Mouse (Mus musculus) thymus, postnatal 0 days (tissue): Measurements from ENCODE around the gene Rab11a. TPM values are rescaled to one million over a fixed set of nuclear protein-coding genes. Genes with fewer than 3 reads are reported as not detected.

Experiments used
- DNase-seq: peaks from one replicate; pipeline ENCODE4 v3.0.0-alpha.2; 2015; ENCODE audit warnings: low spot score
- microRNA-seq: library from miRNA; unstranded; fragments of <30 nt; microRNA quantifications from one replicate; pipeline ENCODE4, GENCODE M21; 2016; ENCODE audit warnings: borderline number of aligned reads
- polyA plus RNA-seq: library from polyadenylated mRNA; unstranded; fragments of >200 nt; fragmentation: Nextera tagmentation; extraction: Ambion mirVana; gene quantifications from 2 replicates; pipeline ENCODE4 v1.2.1, GENCODE M21; 2015

The Rab11a gene
- polyA plus RNA-seq, 1 experiment from 2014 or later, result 404 TPM

GRCm38 (mm10) chr9:64696404-64696803, 41.2 kb downstream of the Rab11a start:
- no peak for DNase-seq

GRCm38 (mm10) chr9:64695266-64695665, 42.3 kb downstream of the Rab11a start:
- no peak for DNase-seq

- DNase-seq, result no peak
These were observed 44.5 kb downstream of the Rab11a start for GRCm38 (mm10) chr9:64693094-64693493.

GRCm38 (mm10) chr9:64691176-64691575, 46.4 kb downstream of the Rab11a start:
- DNase-seq, result peak; percentile 13

- DNase-seq, result no peak
These were observed 46.8 kb downstream of the Rab11a start for GRCm38 (mm10) chr9:64690771-64691170.

GRCm38 (mm10) chr9:64688015-64688394, 49.6 kb downstream of the Rab11a start:
- no peak for DNase-seq

- no peak for DNase-seq
These were observed 50.2 kb downstream of the Rab11a start for GRCm38 (mm10) chr9:64687122-64688014.

GRCm38 (mm10) chr9:64671341-64672319, 65.9 kb downstream of the Rab11a start:
- DNase-seq, result peak; percentile 16

- no peak for DNase-seq
These were observed 69.6 kb downstream of the Rab11a start for GRCm38 (mm10) chr9:64668001-64668400.

- DNase-seq, result peak; percentile 43
These were observed 70.0 kb downstream of the Rab11a start for GRCm38 (mm10) chr9:64667513-64667912.

GRCm38 (mm10) chr9:64666549-64666948, 71.0 kb downstream of the Rab11a start:
- peak; percentile 22 for DNase-seq

Small RNAs within 50 kb of the gene (microRNA-seq; reads per million reads assigned to microRNA genes)
- gene Gm47308, result not detected

Other genes with a start within 250 kb of the Rab11a start
- 6.6 and 8.9 TPM in 2 replicates for gene Dennd4a, start 73.6 kb upstream of the Rab11a start, polyA plus RNA-seq
- gene Slc24a1, start 213.8 kb upstream of the Rab11a start, polyA plus RNA-seq, result 0.06 and 0.08 TPM in 2 replicates
- 50.9 and 54.2 TPM in 2 replicates for gene Ints14, start 223.1 kb upstream of the Rab11a start, polyA plus RNA-seq